Mouse (Mus musculus): ENCODE measurements at regions not wholly inside any gene's neighbourhood (a gene's known extent, or its start where the extent isn't known, plus 50 kb on each side); places are given as distances from the start of the nearest gene placed in this dataset.

Small RNA genes in the stretch of these regions (microRNA-seq; reads per million reads assigned to microRNA genes)
- gene Gm23416 = 0 reads per million in 2 experiments

Measured in adrenal gland, postnatal 25 days (tissue).